Mouse (Mus musculus): Measurements from ENCODE around the gene Nusap1.
"Not testable (repeated sequence)": the region's sequence is repeated elsewhere in the genome, so short reads cannot be mapped to it uniquely, and the experiment has no call there.

Gene Nusap1

DNA sequence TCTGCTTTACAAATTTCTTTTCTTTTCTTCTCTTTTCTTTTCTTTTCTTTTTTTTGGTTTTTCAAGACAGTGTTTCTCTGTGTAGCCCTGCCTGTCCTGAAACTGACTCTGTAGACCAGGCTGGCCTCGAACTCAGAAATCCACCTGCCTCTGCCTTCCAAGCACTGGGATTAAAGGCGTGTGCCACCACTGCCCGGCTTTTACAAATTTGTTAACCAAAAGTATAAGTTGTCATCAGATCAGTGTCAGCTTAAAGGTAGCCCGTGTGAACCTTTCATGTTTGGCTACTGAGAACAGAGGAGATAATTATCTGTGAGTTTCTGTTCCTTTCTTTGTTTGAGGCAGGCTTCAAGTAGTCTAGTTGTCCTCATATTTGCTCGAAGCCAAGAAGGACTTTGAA, 26.2 kb downstream of the Nusap1 start:
- DNase-seq (ENCODE audit: low read depth), result no peak

- peak; percentile 91 for DNase-seq (ENCODE audit: low read depth)
Measured at GRCm38 (mm10) chr2:119662220-119663182, 44.4 kb downstream of the Nusap1 start, which contains the start of gene Ndufaf1. Ndufaf1 (minus strand) TSS chr2:119662827.

DNA sequence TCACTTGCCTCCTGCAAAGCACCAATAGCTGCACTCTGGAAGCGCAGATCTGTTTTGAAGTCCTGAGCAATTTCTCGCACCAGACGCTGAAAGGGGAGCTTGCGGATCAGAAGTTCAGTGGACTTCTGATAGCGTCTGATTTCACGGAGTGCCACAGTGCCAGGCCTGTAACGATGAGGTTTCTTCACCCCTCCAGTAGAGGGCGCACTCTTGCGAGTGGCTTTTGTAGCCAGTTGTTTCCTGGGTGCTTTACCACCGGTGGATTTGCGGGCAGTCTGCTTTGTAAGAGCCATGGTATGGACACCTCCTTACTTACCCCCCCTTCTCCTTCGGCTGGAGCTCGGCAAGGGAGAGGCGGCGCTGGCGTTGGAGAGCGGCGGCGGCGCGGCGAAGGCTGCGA, 47.6 kb downstream of the Nusap1 start:
- DNase-seq (ENCODE audit: low read depth), result not testable (repeated sequence)

DNA sequence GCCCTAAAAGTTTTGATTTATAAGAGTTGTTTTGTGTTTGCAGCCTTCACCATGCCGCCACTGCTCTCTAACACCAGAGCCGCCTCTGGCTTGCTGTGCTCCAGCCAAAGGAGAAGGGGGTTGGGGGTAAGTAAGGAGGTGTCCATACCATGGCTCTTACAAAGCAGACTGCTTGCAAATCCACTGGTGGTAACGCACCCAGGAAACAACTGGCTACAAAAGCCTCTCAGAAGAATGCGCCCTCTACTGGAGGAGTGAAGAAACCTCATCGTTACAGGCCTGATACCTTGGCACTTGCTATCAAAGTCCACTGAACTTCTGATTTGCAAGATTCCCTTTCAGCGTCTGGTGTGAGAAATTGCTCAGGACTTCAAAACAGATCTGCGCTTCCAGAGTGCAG, 50.9 kb downstream of the Nusap1 start:
- DNase-seq (ENCODE audit: low read depth), result peak; percentile 10

DNA sequence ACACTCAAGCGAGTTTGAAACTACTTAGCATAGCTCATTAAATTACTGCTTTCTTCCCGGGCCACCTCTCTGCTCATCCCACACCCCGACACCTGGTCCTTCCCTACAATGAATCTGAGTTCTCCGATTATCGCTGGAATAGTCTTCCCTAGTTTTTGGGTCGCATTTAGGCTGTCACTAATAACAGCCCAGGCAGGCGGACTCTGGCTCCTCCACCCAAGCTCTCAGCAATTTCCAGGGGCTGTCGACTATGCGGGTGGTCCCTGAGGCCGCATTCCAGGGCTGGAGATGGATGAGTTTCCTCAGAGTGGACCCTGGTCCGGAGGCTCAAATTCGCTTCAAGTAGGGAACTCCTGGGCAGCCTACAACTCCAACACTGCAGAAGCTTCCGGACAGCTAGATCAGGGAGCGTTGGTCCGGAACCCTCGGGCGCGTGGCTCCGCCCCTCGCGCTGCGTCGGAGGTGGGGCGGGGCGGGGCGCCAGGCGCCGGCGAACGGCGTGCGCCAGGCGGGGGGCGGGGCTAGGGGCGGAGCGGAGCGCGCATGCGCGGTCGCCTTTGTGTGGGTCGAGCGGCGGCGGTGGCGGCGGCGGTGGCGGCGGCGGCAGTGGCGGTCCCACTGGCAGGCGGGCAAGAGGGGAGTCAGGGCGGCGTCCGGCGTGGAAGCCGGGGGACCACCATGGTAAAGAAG, 56.6 kb downstream of the Nusap1 start, which contains the start of gene Rtf1:
Gene Rtf1, plus strand, starts transcription at position 544 of the 690 bp plus-strand sequence.
- peak; percentile 95 for DNase-seq (ENCODE audit: low read depth)

DNA sequence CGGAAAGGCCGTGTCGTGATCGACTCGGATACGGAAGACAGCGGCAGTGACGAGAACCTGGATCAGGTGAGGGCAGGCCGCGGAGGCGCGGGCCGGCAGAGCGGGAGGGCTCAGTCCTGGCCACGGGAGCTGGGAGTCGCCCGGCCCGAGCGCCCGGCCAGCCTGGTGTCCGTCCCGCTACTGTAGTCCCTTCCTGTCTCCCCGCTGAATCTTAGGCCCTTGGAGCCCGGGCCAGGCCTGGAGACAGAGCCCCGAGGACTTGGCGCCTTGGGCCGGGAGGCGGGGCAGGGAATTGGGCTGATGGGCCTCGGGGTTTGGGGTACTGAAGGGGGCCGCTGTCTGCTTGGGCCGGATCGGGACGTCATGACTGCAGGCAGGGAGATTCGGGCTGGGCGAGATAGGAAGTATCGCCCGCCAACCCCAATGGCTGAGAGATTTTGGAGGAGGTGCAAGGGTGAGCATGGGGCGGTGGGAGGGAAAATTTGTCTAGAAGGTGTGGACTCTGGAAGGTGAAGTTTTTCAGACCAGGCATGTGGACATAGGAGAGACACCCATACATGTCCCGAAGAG, 57.2 kb downstream of the Nusap1 start:
- DNase-seq (ENCODE audit: low read depth), result no peak

GRCm38 (mm10) chr2:119675831-119676230, 57.7 kb downstream of the Nusap1 start:
- no peak for DNase-seq (ENCODE audit: low read depth)

DNA sequence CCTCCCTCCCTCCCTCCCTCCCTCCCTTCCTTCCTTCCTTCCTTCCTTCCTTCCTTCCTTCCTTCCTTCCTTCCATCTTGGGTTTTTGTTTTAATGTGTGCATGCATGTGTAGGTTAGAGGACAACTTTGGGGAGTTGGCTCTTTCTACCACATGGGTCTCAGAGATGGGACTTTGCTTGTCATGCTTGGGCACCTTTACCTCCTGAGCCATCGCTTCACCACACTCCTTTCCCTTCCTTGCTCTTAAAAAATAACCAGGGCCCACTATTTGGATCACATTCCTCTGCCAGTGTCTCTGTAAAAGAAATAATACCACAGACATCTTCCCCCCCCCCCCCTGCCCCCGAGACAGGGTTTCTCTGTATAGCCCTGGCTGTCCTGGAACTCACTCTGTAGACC, 65.6 kb downstream of the Nusap1 start:
- no peak for DNase-seq (ENCODE audit: low read depth)

- peak; percentile 48 for DNase-seq (ENCODE audit: low read depth)
Measured at GRCm38 (mm10) chr2:119692003-119692701, 74.1 kb downstream of the Nusap1 start.

GRCm38 (mm10) chr2:119694826-119695225, 76.7 kb downstream of the Nusap1 start:
- no peak for DNase-seq (ENCODE audit: low read depth)

- DNase-seq (ENCODE audit: low read depth), result no peak
Measured at GRCm38 (mm10) chr2:119696111-119696510, 78.0 kb downstream of the Nusap1 start.

- no peak for DNase-seq (ENCODE audit: low read depth)
Measured at GRCm38 (mm10) chr2:119698472-119698871, 80.4 kb downstream of the Nusap1 start.

DNA sequence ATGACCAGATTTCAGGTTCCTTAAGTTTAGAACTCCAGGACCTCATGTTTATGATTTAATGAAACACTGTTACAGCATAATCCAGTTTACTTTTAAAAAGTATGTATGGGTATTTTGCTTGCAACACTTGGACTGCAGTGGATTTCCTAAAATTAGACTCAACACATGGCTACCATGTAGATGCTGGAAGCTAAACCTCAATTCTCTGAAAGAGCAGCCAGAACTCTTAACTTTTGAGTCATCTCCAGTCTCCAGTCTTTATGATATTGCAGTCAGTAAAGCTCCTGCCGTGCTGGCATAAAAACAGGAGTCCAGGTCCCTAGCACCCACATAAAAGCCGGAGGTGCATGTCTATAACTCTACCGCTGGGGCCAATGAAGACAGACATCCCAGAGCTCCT, 81.9 kb downstream of the Nusap1 start:
- DNase-seq (ENCODE audit: low read depth), result no peak

Data from NIH3T3 (cell line).